Mouse (Mus musculus) intestine, embryonic 15.5 days (tissue): ENCODE data around the gene Focad. TPM values are rescaled to one million over a fixed set of nuclear protein-coding genes. Genes with fewer than 3 reads are reported as not detected.

Experiments used
- ATAC-seq: fragments of 200-750 bp; cut with Nextera tagmentation; 2 replicates; pipeline ENCODE4 v1.8.0; 2017; ENCODE audit warnings: moderate TSS enrichment, moderate library complexity
- H3K27ac ChIP-seq: fragments of 300-500 bp; sonication (generic); 2 replicates; pipeline ENCODE4 v1.5.1; 2015; ENCODE audit warnings: mild to moderate bottlenecking, inconsistent platforms
- H3K27me3 ChIP-seq: fragments of 300-500 bp; sonication (generic); replicated peaks from 2 replicates; pipeline ENCODE4 v1.6.1; 2015; ENCODE audit warnings: inconsistent platforms
- H3K36me3 ChIP-seq: fragments of 300-500 bp; sonication (generic); 2 replicates; pipeline ENCODE4 v1.6.1; 2015; ENCODE audit warnings: inconsistent platforms
- H3K4me1 ChIP-seq: fragments of 300-500 bp; sonication (generic); replicated peaks from 2 replicates; pipeline ENCODE4 v1.6.1; 2015; ENCODE audit warnings: inconsistent platforms
- H3K4me2 ChIP-seq: fragments of 300-500 bp; sonication (generic); replicated peaks from 2 replicates; pipeline ENCODE4 v1.6.1; 2015; ENCODE audit warnings: mild to moderate bottlenecking, inconsistent platforms
- H3K4me3 ChIP-seq: fragments of 300-500 bp; sonication (generic); replicated peaks from 2 replicates; pipeline ENCODE4 v1.5.1; 2015; ENCODE audit warnings: inconsistent platforms
- H3K9ac ChIP-seq: fragments of 300-500 bp; sonication (generic); 2 replicates; pipeline ENCODE4 v1.6.1; 2015; ENCODE audit warnings: inconsistent platforms
- H3K9me3 ChIP-seq: fragments of 300-500 bp; sonication (generic); 2 replicates; pipeline ENCODE4 v1.6.1; 2016; ENCODE audit warnings: inconsistent platforms
- WGBS: fragments of 180-500 bp; shearing (Covaris S2); methylation state at CpG from one replicate; pipeline ENCODE4 v1.1.7; 2015; 5-methylcytosine and 5-hydroxymethylcytosine counted together
- polyA plus RNA-seq: library from polyadenylated mRNA; unstranded; fragments of >200 nt; fragmentation: Nextera tagmentation; extraction: Ambion mirVana; gene quantifications from 2 replicates; pipeline ENCODE4 v1.2.1, GENCODE M21; 2015

The Focad gene
- polyA plus RNA-seq, 1 experiment from 2014 or later = 13.3 TPM

- no peaks in the 10 kb centered on the region for H3K27me3 ChIP-seq
- H3K4me1 ChIP-seq = no peaks in the 10 kb centered on the region; the same call in 1 of the 2 replicates
- no peaks in the 10 kb centered on the region for H3K36me3 ChIP-seq
- no peaks in the 10 kb centered on the region for H3K9me3 ChIP-seq
- no peak for ATAC-seq
- H3K27ac ChIP-seq = no peak overlapping the region
- 74% methylated on average over 4 of the region's 4 CpGs for WGBS
- no peak overlapping the region for H3K4me3 ChIP-seq
- H3K4me2 ChIP-seq = no peak overlapping the region
- no peak overlapping the region for H3K9ac ChIP-seq
These were observed 102.1 kb downstream of the Focad start for GRCm38 (mm10) chr4:88196500-88196912.

GRCm38 (mm10) chr4:88197244-88197643, 102.8 kb downstream of the Focad start:
- Histone ChIP-seq H3K9me3 (no peaks in the 10 kb centered on the region), H3K4me2 (no peak overlapping the region), H3K4me3 (no peak overlapping the region), H3K4me1 (no peaks in the 10 kb centered on the region; the same call in 1 of the 2 replicates), H3K9ac (no peak overlapping the region), H3K27me3 (no peaks in the 10 kb centered on the region), H3K27ac (no peak overlapping the region), H3K36me3 (no peaks in the 10 kb centered on the region)
- no peak for ATAC-seq
- WGBS = 48% methylated on average over 5 of the region's 5 CpGs

GRCm38 (mm10) chr4:88199186-88199585, 104.8 kb downstream of the Focad start:
- Histone ChIP-seq H3K4me2 (no peak overlapping the region), H3K4me1 (no peaks in the 10 kb centered on the region; the same call in 1 of the 2 replicates), H3K9me3 (no peaks in the 10 kb centered on the region), H3K27ac (no peak overlapping the region), H3K9ac (no peak overlapping the region), H3K36me3 (no peaks in the 10 kb centered on the region), H3K4me3 (no peak overlapping the region), H3K27me3 (no peaks in the 10 kb centered on the region)
- WGBS = 51% methylated on average over 1 of the region's 1 CpGs
- ATAC-seq = no peak

- Histone ChIP-seq H3K27me3 (no peaks in the 10 kb centered on the region), H3K9ac (no peak overlapping the region), H3K4me3 (no peak overlapping the region), H3K4me1 (no peaks in the 10 kb centered on the region; the same call in 1 of the 2 replicates), H3K9me3 (no peaks in the 10 kb centered on the region), H3K27ac (no peak overlapping the region), H3K4me2 (no peak overlapping the region), H3K36me3 (no peaks in the 10 kb centered on the region)
- ATAC-seq = no peak
- WGBS = 93% methylated on average over 4 of the region's 4 CpGs
These were observed 106.6 kb downstream of the Focad start for GRCm38 (mm10) chr4:88201047-88201446.

GRCm38 (mm10) chr4:88208676-88209075, 114.2 kb downstream of the Focad start:
- no peak for ATAC-seq
- Histone ChIP-seq H3K4me1 (peaks cover 4% of the 10 kb centered on the region; the same call in 1 of the 2 replicates), H3K27ac (no peak overlapping the region), H3K36me3 (no peaks in the 10 kb centered on the region), H3K27me3 (no peaks in the 10 kb centered on the region), H3K9me3 (no peaks in the 10 kb centered on the region), H3K9ac (no peak overlapping the region), H3K4me3 (no peak overlapping the region), H3K4me2 (no peak overlapping the region)
- WGBS = 90% methylated on average over 6 of the region's 6 CpGs

- Histone ChIP-seq H3K4me2 (no peak overlapping the region), H3K36me3 (no peaks in the 10 kb centered on the region), H3K4me3 (no peak overlapping the region), H3K27me3 (no peaks in the 10 kb centered on the region), H3K4me1 (peaks cover 4% of the 10 kb centered on the region; the same call in 1 of the 2 replicates), H3K9me3 (no peaks in the 10 kb centered on the region), H3K27ac (no peak overlapping the region), H3K9ac (no peak overlapping the region)
- no peak for ATAC-seq
- 35% methylated on average over 3 of the region's 3 CpGs for WGBS
These were observed 115.0 kb downstream of the Focad start for GRCm38 (mm10) chr4:88209351-88209814.

- no peak overlapping the region for H3K4me3 ChIP-seq
- peaks cover 4% of the 10 kb centered on the region; the same call in 1 of the 2 replicates for H3K4me1 ChIP-seq
- no peak overlapping the region for H3K4me2 ChIP-seq
- no peaks in the 10 kb centered on the region for H3K9me3 ChIP-seq
- H3K9ac ChIP-seq = no peak overlapping the region
- ATAC-seq = no peak
- WGBS = 64% methylated on average over 6 of the region's 6 CpGs
- H3K36me3 ChIP-seq = no peaks in the 10 kb centered on the region
- H3K27ac ChIP-seq = no peak overlapping the region
- no peaks in the 10 kb centered on the region for H3K27me3 ChIP-seq
These were observed 116.2 kb downstream of the Focad start for GRCm38 (mm10) chr4:88210602-88211001.

GRCm38 (mm10) chr4:88211200-88211885, 116.9 kb downstream of the Focad start:
- ATAC-seq = no peak
- 88% methylated on average over 2 of the region's 2 CpGs for WGBS
- H3K27me3 ChIP-seq = no peaks in the 10 kb centered on the region

GRCm38 (mm10) chr4:88213895-88214294, 119.5 kb downstream of the Focad start:
- Histone ChIP-seq H3K27ac (no peak overlapping the region), H3K27me3 (no peaks in the 10 kb centered on the region), H3K36me3 (no peaks in the 10 kb centered on the region), H3K9me3 (no peaks in the 10 kb centered on the region), H3K9ac (no peak overlapping the region), H3K4me1 (peaks cover 4% of the 10 kb centered on the region; the same call in 1 of the 2 replicates), H3K4me3 (no peak overlapping the region), H3K4me2 (no peak overlapping the region)
- no peak for ATAC-seq
- 74% methylated on average over 3 of the region's 3 CpGs for WGBS

More at GRCm38 (mm10) chr4:88211200-88211885, 116.9 kb downstream of the Focad start:
- Histone ChIP-seq H3K9me3 (no peaks in the 10 kb centered on the region), H3K4me2 (no peak overlapping the region), H3K4me1 (peaks cover 4% of the 10 kb centered on the region; the same call in 1 of the 2 replicates), H3K27ac (no peak overlapping the region), H3K36me3 (no peaks in the 10 kb centered on the region), H3K9ac (no peak overlapping the region), H3K4me3 (no peak overlapping the region)

GRCm38 (mm10) chr4:88218286-88218685, 123.9 kb downstream of the Focad start:
- Histone ChIP-seq H3K4me1 (no peaks in the 10 kb centered on the region), H3K4me3 (no peak overlapping the region), H3K9me3 (no peaks in the 10 kb centered on the region), H3K27me3 (no peaks in the 10 kb centered on the region), H3K27ac (no peak overlapping the region), H3K4me2 (no peak overlapping the region), H3K36me3 (no peaks in the 10 kb centered on the region), H3K9ac (no peak overlapping the region)
- WGBS = 89% methylated on average over 6 of the region's 6 CpGs
- no peak for ATAC-seq

- Histone ChIP-seq H3K27me3 (no peaks in the 10 kb centered on the region), H3K9ac (no peak overlapping the region), H3K27ac (no peak overlapping the region), H3K9me3 (no peaks in the 10 kb centered on the region), H3K36me3 (no peaks in the 10 kb centered on the region), H3K4me1 (no peaks in the 10 kb centered on the region), H3K4me3 (no peak overlapping the region), H3K4me2 (no peak overlapping the region)
- no peak for ATAC-seq
- WGBS = 77% methylated on average over 2 of the region's 2 CpGs
These were observed 124.4 kb downstream of the Focad start for GRCm38 (mm10) chr4:88218797-88219196.

GRCm38 (mm10) chr4:88231375-88231774, 136.9 kb downstream of the Focad start:
- 94% methylated on average over 3 of the region's 3 CpGs for WGBS
- no peak for ATAC-seq
- H3K9ac ChIP-seq = no peak overlapping the region
- no peak overlapping the region for H3K4me3 ChIP-seq
- H3K27ac ChIP-seq = no peak overlapping the region
- H3K27me3 ChIP-seq = no peaks in the 10 kb centered on the region
- H3K4me2 ChIP-seq = no peak overlapping the region
- no peaks in the 10 kb centered on the region for H3K36me3 ChIP-seq
- no peaks in the 10 kb centered on the region for H3K4me1 ChIP-seq
- H3K9me3 ChIP-seq = no peaks in the 10 kb centered on the region

- Histone ChIP-seq H3K27ac (no peak overlapping the region), H3K4me2 (no peak overlapping the region), H3K36me3 (no peaks in the 10 kb centered on the region), H3K27me3 (no peaks in the 10 kb centered on the region), H3K9me3 (no peaks in the 10 kb centered on the region), H3K4me3 (no peak overlapping the region), H3K9ac (no peak overlapping the region), H3K4me1 (no peaks in the 10 kb centered on the region)
- WGBS = 49% methylated on average over 6 of the region's 6 CpGs
- no peak for ATAC-seq
These were observed 141.5 kb downstream of the Focad start for GRCm38 (mm10) chr4:88235941-88236340.
